Mouse (Mus musculus) liver, embryonic 13.5 days (tissue): ENCODE results near the gene Abcb6. TPM values are rescaled to one million over a fixed set of nuclear protein-coding genes. Genes with fewer than 3 reads are reported as not detected.

ENCODE experiments used
- ATAC-seq: fragments of 200-750 bp; cut with Nextera tagmentation; 2 replicates; pipeline ENCODE4 v1.8.0; 2017; ENCODE audit warnings: low read depth, mild to moderate bottlenecking, moderate number of reproducible peaks, moderate library complexity
- DNase-seq: peaks from one replicate; pipeline ENCODE4 v3.0.0; 2022
- H3K27ac ChIP-seq: fragments of 300-500 bp; sonication (generic); 2 replicates; pipeline ENCODE4 v1.5.1; 2015; ENCODE audit warnings: moderate library complexity, mild to moderate bottlenecking, inconsistent platforms
- H3K27me3 ChIP-seq: fragments of 300-500 bp; sonication (generic); 2 replicates; pipeline ENCODE4 v1.6.1; 2015; ENCODE audit warnings: mild to moderate bottlenecking, inconsistent platforms
- H3K36me3 ChIP-seq: fragments of 300-500 bp; sonication (generic); 2 replicates; pipeline ENCODE4 v1.6.1; 2015; ENCODE audit warnings: mild to moderate bottlenecking, inconsistent platforms
- H3K4me1 ChIP-seq: fragments of 300-500 bp; sonication (generic); replicated peaks from 2 replicates; pipeline ENCODE4 v1.6.1; 2015; ENCODE audit warnings: inconsistent platforms
- H3K4me2 ChIP-seq: fragments of 300-500 bp; sonication (generic); 2 replicates; pipeline ENCODE4 v1.6.1; 2015; ENCODE audit warnings: inconsistent platforms, mild to moderate bottlenecking, moderate library complexity
- H3K4me3 ChIP-seq: fragments of 300-500 bp; sonication (generic); replicated peaks from 2 replicates; pipeline ENCODE4 v1.5.1; 2015; ENCODE audit warnings: mild to moderate bottlenecking, inconsistent platforms
- H3K9ac ChIP-seq: fragments of 300-500 bp; sonication (generic); 2 replicates; pipeline ENCODE4 v1.6.1; 2015; ENCODE audit warnings: mild to moderate bottlenecking, inconsistent platforms
- H3K9me3 ChIP-seq: fragments of 300-500 bp; sonication (generic); replicated peaks from 2 replicates; pipeline ENCODE4 v1.6.1; 2016; ENCODE audit warnings: inconsistent platforms
- WGBS: fragments of 180-500 bp; shearing (Covaris S2); methylation state at CpG from one replicate; pipeline ENCODE4 v1.1.7; 2015; ENCODE audit not compliant: insufficient replicate concordance; 5-methylcytosine and 5-hydroxymethylcytosine counted together
- polyA plus RNA-seq: library from polyadenylated mRNA; unstranded; fragments of >200 nt; fragmentation: Nextera tagmentation; extraction: Ambion mirVana; gene quantifications from 2 replicates; pipeline ENCODE4 v1.2.1, GENCODE M21; 2015

Gene Abcb6
- polyA plus RNA-seq: 69.9 and 77.9 TPM in 2 replicates

GRCm38 (mm10) chr1:75180105-75180590, at the start of gene Abcb6:
TSS of gene Abcb6 (minus strand) at chr1:75180392.
- H3K27me3 ChIP-seq: no peaks in the 10 kb centered on the region
- peak within 1 kb of the TSS; percentile 99 for H3K9ac ChIP-seq
- H3K27ac ChIP-seq: peak within 1 kb of the TSS; percentile 100
- H3K4me2 ChIP-seq: peak within 1 kb of the TSS; percentile 96
- peak within 1 kb of the TSS; percentile 95 for H3K4me3 ChIP-seq
- H3K9me3 ChIP-seq: 0 out of 2 replicates have a peak, but pooled peaks cover 4% of the 10 kb centered on the region
- ATAC-seq (peak; percentile 87), DNase-seq (peak; percentile 92)
- peaks cover 76% of the 10 kb centered on the region for H3K36me3 ChIP-seq
- under 1% methylated on average over 31 of the region's 31 CpGs for WGBS
- H3K4me1 ChIP-seq: peaks cover 59% of the 10 kb centered on the region

GRCm38 (mm10) chr1:75229158-75229557, 49.0 kb upstream of the Abcb6 start:
- ATAC-seq (peak; percentile 90), DNase-seq (peak; percentile 61)
- WGBS: 29% methylated on average over 4 of the region's 4 CpGs
- Histone ChIP-seq H3K27ac (peak overlapping the region; percentile 92), H3K27me3 (no peaks in the 10 kb centered on the region), H3K36me3 (no peaks in the 10 kb centered on the region), H3K4me3 (0 out of 2 replicates have a peak overlapping the region, but pooled peaks have one; percentile 5), H3K4me1 (peaks cover 75% of the 10 kb centered on the region), H3K9me3 (no peaks in the 10 kb centered on the region), H3K9ac (peak overlapping the region; percentile 58), H3K4me2 (peak overlapping the region; percentile 46)

DNA sequence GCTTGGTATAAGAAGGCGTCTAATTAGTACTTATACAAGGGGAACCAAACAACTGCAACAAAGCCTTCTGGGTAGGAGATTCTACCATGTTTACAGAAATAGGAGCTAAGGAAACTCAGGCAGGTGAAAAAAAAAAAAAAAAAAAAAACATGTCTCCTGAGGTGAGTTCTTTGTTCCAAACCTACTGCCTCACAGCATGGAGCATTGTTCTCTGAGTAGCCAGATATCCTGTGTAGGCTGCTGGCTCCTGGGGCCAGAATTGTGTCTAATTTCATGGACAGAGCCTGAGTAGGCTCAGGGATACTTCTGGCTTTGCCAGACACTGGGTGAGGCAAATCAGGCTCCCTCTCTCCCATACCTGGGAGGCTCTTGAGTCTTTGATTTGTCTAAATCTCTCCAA, 47.5 kb upstream of the Abcb6 start:
- H3K4me3 ChIP-seq: no peak overlapping the region
- no peak for DNase-seq
- H3K4me1 ChIP-seq: peaks cover 76% of the 10 kb centered on the region
- 68% methylated on average over 1 of the region's 1 CpGs for WGBS
- ATAC-seq: no peak
- no peaks in the 10 kb centered on the region for H3K9me3 ChIP-seq
- H3K27ac ChIP-seq: 0 out of 2 replicates have a peak overlapping the region, but pooled peaks have one; percentile 92
- H3K4me2 ChIP-seq: no peak overlapping the region
- H3K27me3 ChIP-seq: no peaks in the 10 kb centered on the region
- no peaks in the 10 kb centered on the region for H3K36me3 ChIP-seq
- no peak overlapping the region for H3K9ac ChIP-seq

GRCm38 (mm10) chr1:75226138-75226537, 45.9 kb upstream of the Abcb6 start:
- no peaks in the 10 kb centered on the region for H3K36me3 ChIP-seq
- peaks cover 64% of the 10 kb centered on the region for H3K4me1 ChIP-seq
- no peak overlapping the region for H3K27ac ChIP-seq
- H3K4me3 ChIP-seq: no peak overlapping the region
- DNase-seq (no peak), ATAC-seq (no peak)
- no peak overlapping the region for H3K9ac ChIP-seq
- peaks cover 9% of the 10 kb centered on the region for H3K27me3 ChIP-seq
- no peaks in the 10 kb centered on the region for H3K9me3 ChIP-seq
- H3K4me2 ChIP-seq: no peak overlapping the region
- 34% methylated on average over 2 of the region's 2 CpGs for WGBS

- Histone ChIP-seq H3K36me3 (no peaks in the 10 kb centered on the region), H3K9me3 (no peaks in the 10 kb centered on the region), H3K4me1 (peaks cover 58% of the 10 kb centered on the region), H3K4me2 (no peak overlapping the region), H3K9ac (no peak overlapping the region; the same call in 1 of the 2 replicates), H3K4me3 (no peak overlapping the region), H3K27ac (no peak overlapping the region), H3K27me3 (peaks cover 16% of the 10 kb centered on the region)
- ATAC-seq: no peak
- DNase-seq: no peak
- 26% methylated on average over 3 of the region's 3 CpGs for WGBS
Observed at GRCm38 (mm10) chr1:75225473-75225872, 45.3 kb upstream of the Abcb6 start.

- no peak for DNase-seq
- Histone ChIP-seq H3K9me3 (no peaks in the 10 kb centered on the region), H3K27me3 (peaks cover 27% of the 10 kb centered on the region), H3K9ac (no peak overlapping the region), H3K36me3 (no peaks in the 10 kb centered on the region), H3K27ac (no peak overlapping the region), H3K4me2 (no peak overlapping the region), H3K4me3 (no peak overlapping the region), H3K4me1 (peaks cover 49% of the 10 kb centered on the region)
- WGBS: 24% methylated on average over 6 of the region's 6 CpGs
- no peak for ATAC-seq
Observed at GRCm38 (mm10) chr1:75223532-75223931, 43.3 kb upstream of the Abcb6 start.

- Histone ChIP-seq H3K4me3 (no peak overlapping the region), H3K36me3 (no peaks in the 10 kb centered on the region), H3K4me2 (no peak overlapping the region), H3K27me3 (peaks cover 27% of the 10 kb centered on the region), H3K4me1 (peaks cover 47% of the 10 kb centered on the region), H3K9me3 (no peaks in the 10 kb centered on the region), H3K27ac (no peak overlapping the region), H3K9ac (no peak overlapping the region)
- DNase-seq (no peak), ATAC-seq (no peak)
- 54% methylated on average over 6 of the region's 6 CpGs for WGBS
Observed at GRCm38 (mm10) chr1:75222926-75223325, 42.7 kb upstream of the Abcb6 start.

- H3K36me3 ChIP-seq: peaks cover 8% of the 10 kb centered on the region
- H3K4me1 ChIP-seq: peaks cover 50% of the 10 kb centered on the region
- no peak for ATAC-seq
- H3K9ac ChIP-seq: no peak overlapping the region
- DNase-seq: no peak
- H3K27ac ChIP-seq: no peak overlapping the region
- no peak overlapping the region for H3K4me2 ChIP-seq
- peaks cover 27% of the 10 kb centered on the region for H3K27me3 ChIP-seq
- 70% methylated on average over 3 of the region's 3 CpGs for WGBS
- H3K4me3 ChIP-seq: no peak overlapping the region
- no peaks in the 10 kb centered on the region for H3K9me3 ChIP-seq
Observed at GRCm38 (mm10) chr1:75221538-75221937, 41.3 kb upstream of the Abcb6 start.

- Histone ChIP-seq H3K9me3 (no peaks in the 10 kb centered on the region), H3K27me3 (peaks cover 27% of the 10 kb centered on the region), H3K9ac (peak within 1 kb of the TSS; percentile 96), H3K36me3 (peaks cover 28% of the 10 kb centered on the region), H3K27ac (peak within 1 kb of the TSS; percentile 96), H3K4me1 (peaks cover 51% of the 10 kb centered on the region), H3K4me2 (peak within 1 kb of the TSS; percentile 99), H3K4me3 (peak within 1 kb of the TSS; percentile 91)
- ATAC-seq: peak; percentile 17
- DNase-seq: no peak
- WGBS: 3% methylated on average over 34 of the region's 34 CpGs
Observed at GRCm38 (mm10) chr1:75219531-75219930, 39.3 kb upstream of the Abcb6 start, which contains the start of gene Tuba4a. TSS of gene Tuba4a (minus strand) at chr1:75219865.

DNA sequence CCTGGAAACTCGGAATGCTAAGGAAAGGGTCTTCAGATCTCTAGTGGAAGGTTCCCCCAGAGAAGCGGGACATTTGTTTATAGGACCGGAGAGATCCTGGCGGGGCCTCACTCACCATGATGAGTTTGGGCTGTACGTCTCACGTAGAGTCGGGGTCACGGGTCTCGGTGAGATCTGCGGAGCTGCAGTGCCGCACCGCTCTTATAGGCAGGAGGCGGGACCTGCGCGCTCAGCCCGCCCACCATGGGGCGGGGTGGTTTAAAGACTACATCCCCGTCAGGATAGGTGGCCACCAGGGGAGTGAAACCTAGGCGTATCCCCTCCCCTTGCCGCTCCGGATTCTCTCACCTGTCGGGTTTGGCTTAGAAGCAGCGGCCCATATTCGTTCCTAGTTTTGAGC, 38.9 kb upstream of the Abcb6 start:
- no peaks in the 10 kb centered on the region for H3K9me3 ChIP-seq
- under 1% methylated on average over 24 of the region's 24 CpGs for WGBS
- peaks cover 27% of the 10 kb centered on the region for H3K27me3 ChIP-seq
- peak; percentile 85 for ATAC-seq
- peak overlapping the region; percentile 91 for H3K4me3 ChIP-seq
- H3K9ac ChIP-seq: peak overlapping the region; percentile 96
- peak; percentile 95 for DNase-seq
- peaks cover 52% of the 10 kb centered on the region for H3K4me1 ChIP-seq
- H3K27ac ChIP-seq: peak overlapping the region; percentile 96
- H3K4me2 ChIP-seq: peak overlapping the region; percentile 99
- peaks cover 32% of the 10 kb centered on the region for H3K36me3 ChIP-seq

- peak overlapping the region; percentile 99 for H3K4me2 ChIP-seq
- no peaks in the 10 kb centered on the region for H3K9me3 ChIP-seq
- H3K4me3 ChIP-seq: peak overlapping the region; percentile 91
- WGBS: under 1% methylated on average over 38 of the region's 38 CpGs
- H3K9ac ChIP-seq: peak overlapping the region; percentile 96
- DNase-seq: peak; percentile 71
- peaks cover 39% of the 10 kb centered on the region for H3K36me3 ChIP-seq
- peak; percentile 56 for ATAC-seq
- peaks cover 55% of the 10 kb centered on the region for H3K4me1 ChIP-seq
- H3K27me3 ChIP-seq: peaks cover 27% of the 10 kb centered on the region
- peak overlapping the region; percentile 96 for H3K27ac ChIP-seq
Observed at GRCm38 (mm10) chr1:75218227-75219001, 38.2 kb upstream of the Abcb6 start.
